Mouse (Mus musculus) limb, embryonic 10.5 days (tissue): ENCODE measurements around the gene Stard3nl. TPM values are rescaled to one million over a fixed set of nuclear protein-coding genes. Genes with fewer than 3 reads are reported as not detected.
"Not testable (repeated sequence)": the region's sequence is repeated elsewhere in the genome, so short reads cannot be mapped to it uniquely, and the experiment has no call there.

Experiments
- DNase-seq: peaks from one replicate; pipeline ENCODE4 v3.0.0-alpha.2; 2017; ENCODE audit warnings: low spot score
- H3K27ac ChIP-seq: fragments of 300-500 bp; sonication (generic); 2 replicates; pipeline ENCODE4 v1.5.1; 2016; ENCODE audit warnings: mild to moderate bottlenecking
- H3K27me3 ChIP-seq: fragments of 300-500 bp; sonication (generic); 2 replicates; pipeline ENCODE4 v1.6.1; 2016; ENCODE audit warnings: low read depth, mild to moderate bottlenecking; ENCODE audit not compliant: poor library complexity, severe bottlenecking
- H3K36me3 ChIP-seq: fragments of 300-500 bp; sonication (generic); 2 replicates; pipeline ENCODE4 v1.6.1; 2016; ENCODE audit warnings: mild to moderate bottlenecking, moderate library complexity
- H3K4me1 ChIP-seq: fragments of 300-500 bp; sonication (generic); 2 replicates; pipeline ENCODE4 v1.6.1; 2016
- H3K4me3 ChIP-seq: fragments of 300-500 bp; sonication (generic); 2 replicates; pipeline ENCODE4 v1.5.1; 2016; ENCODE audit warnings: mild to moderate bottlenecking, moderate library complexity
- H3K9me3 ChIP-seq: fragments of 300-500 bp; sonication (generic); replicated peaks from 2 replicates; pipeline ENCODE4 v1.6.1; 2016; ENCODE audit warnings: mild to moderate bottlenecking
- WGBS: fragments of 180-500 bp; shearing (Covaris S2); methylation state at CpG from one replicate; pipeline ENCODE4 v1.1.7; 2016; 5-methylcytosine and 5-hydroxymethylcytosine counted together
- polyA plus RNA-seq: library from polyadenylated mRNA; unstranded; fragments of >200 nt; fragmentation: Nextera tagmentation; extraction: Ambion mirVana; gene quantifications from 2 replicates; pipeline ENCODE4 v1.2.1, GENCODE M21; 2016

Gene Stard3nl
- polyA plus RNA-seq, 1 experiment from 2014 or later, result 100 TPM

GRCm38 (mm10) chr13:19367536-19367935, 28.1 kb downstream of the Stard3nl start:
- no peak overlapping the region for H3K4me3 ChIP-seq
- WGBS, result 83% methylated on average over 7 of the region's 7 CpGs
- H3K27ac ChIP-seq, result no peak overlapping the region
- no peaks in the 10 kb centered on the region for H3K9me3 ChIP-seq
- H3K4me1 ChIP-seq, result peaks cover 7% of the 10 kb centered on the region
- H3K27me3 ChIP-seq, result no peaks in the 10 kb centered on the region
- H3K36me3 ChIP-seq, result peaks cover 64% of the 10 kb centered on the region
- DNase-seq, result no peak

DNA sequence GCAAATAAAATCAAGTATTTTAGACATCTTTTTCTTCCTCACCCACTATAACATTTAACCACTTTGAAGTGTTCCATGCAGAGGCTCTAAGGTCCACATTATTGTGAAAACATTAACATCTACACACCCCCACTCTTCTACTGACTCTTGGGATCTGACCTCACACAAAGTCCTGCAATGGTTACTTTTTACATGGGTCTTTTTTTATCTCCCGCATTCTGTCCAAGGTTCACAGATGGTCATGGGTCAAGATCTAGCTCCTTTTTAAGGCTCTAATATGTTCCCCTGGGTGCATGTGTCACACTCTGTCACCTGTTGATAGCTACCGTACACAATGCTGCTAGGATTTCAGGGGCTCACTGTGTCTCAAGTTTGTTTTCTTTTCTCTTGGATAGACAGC, 28.7 kb downstream of the Stard3nl start:
- H3K4me1 ChIP-seq, result no peaks in the 10 kb centered on the region; the same call in 1 of the 2 replicates

GRCm38 (mm10) chr13:19365596-19365995, 30.0 kb downstream of the Stard3nl start:
- Histone ChIP-seq H3K4me3 (no peak overlapping the region), H3K36me3 (peaks cover 52% of the 10 kb centered on the region), H3K27me3 (no peaks in the 10 kb centered on the region), H3K9me3 (no peaks in the 10 kb centered on the region), H3K27ac (no peak overlapping the region), H3K4me1 (no peaks in the 10 kb centered on the region)
- DNase-seq, result peak; percentile 69
- 41% methylated on average over 4 of the region's 4 CpGs for WGBS

More for the DNA sequence above, 28.7 kb downstream of the Stard3nl start:
- WGBS, result 85% methylated on average over 2 of the region's 2 CpGs
- Histone ChIP-seq H3K4me3 (no peak overlapping the region), H3K27me3 (no peaks in the 10 kb centered on the region), H3K9me3 (no peaks in the 10 kb centered on the region), H3K36me3 (peaks cover 59% of the 10 kb centered on the region), H3K27ac (no peak overlapping the region)
- no peak for DNase-seq

DNA sequence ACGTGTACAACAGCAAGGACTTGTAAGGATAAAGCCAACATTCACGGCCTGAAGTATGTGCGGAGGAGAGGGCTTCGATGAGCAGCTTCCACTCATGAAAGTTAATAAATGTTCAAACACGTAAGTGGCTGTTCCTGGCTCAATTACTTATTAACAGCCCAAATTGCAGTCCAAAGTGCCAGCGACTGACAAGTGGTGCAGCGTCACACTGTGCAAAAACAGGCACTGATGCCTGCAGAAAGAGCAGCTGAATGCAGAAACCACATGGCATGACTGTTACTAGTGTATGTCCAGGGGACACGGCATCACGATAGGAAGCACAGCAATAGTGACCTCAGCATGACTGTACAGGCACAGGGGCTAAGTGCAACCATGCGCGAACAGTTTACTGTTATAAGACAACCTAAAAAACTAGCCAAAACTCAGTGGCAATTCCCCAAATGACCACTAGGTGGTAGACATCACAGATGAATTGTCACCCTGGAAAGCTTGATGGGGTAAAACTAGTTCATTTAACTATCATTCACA, 31.3 kb downstream of the Stard3nl start:
- WGBS, result 91% methylated on average over 11 of the region's 11 CpGs

GRCm38 (mm10) chr13:19362358-19362757, 33.2 kb downstream of the Stard3nl start:
- WGBS, result 76% methylated on average over 6 of the region's 6 CpGs
- peaks cover 47% of the 10 kb centered on the region for H3K36me3 ChIP-seq
- DNase-seq, result no peak
- H3K4me3 ChIP-seq, result no peak overlapping the region
- no peaks in the 10 kb centered on the region for H3K9me3 ChIP-seq
- H3K27me3 ChIP-seq, result no peaks in the 10 kb centered on the region
- no peak overlapping the region for H3K27ac ChIP-seq
- H3K4me1 ChIP-seq, result no peaks in the 10 kb centered on the region

More for the DNA sequence above, 31.3 kb downstream of the Stard3nl start:
- H3K4me1 ChIP-seq, result no peaks in the 10 kb centered on the region
- DNase-seq, result peak; percentile 46
- H3K9me3 ChIP-seq, result no peaks in the 10 kb centered on the region
- no peak overlapping the region for H3K27ac ChIP-seq
- H3K36me3 ChIP-seq, result peaks cover 43% of the 10 kb centered on the region
- H3K4me3 ChIP-seq, result no peak overlapping the region
- H3K27me3 ChIP-seq, result no peaks in the 10 kb centered on the region

GRCm38 (mm10) chr13:19358027-19358426, 37.6 kb downstream of the Stard3nl start:
- Histone ChIP-seq H3K4me3 (no peak overlapping the region), H3K9me3 (no peaks in the 10 kb centered on the region), H3K27ac (no peak overlapping the region), H3K36me3 (peaks cover 41% of the 10 kb centered on the region), H3K27me3 (no peaks in the 10 kb centered on the region), H3K4me1 (no peaks in the 10 kb centered on the region)
- no peak for DNase-seq
- WGBS, result 58% methylated on average over 5 of the region's 5 CpGs

DNA sequence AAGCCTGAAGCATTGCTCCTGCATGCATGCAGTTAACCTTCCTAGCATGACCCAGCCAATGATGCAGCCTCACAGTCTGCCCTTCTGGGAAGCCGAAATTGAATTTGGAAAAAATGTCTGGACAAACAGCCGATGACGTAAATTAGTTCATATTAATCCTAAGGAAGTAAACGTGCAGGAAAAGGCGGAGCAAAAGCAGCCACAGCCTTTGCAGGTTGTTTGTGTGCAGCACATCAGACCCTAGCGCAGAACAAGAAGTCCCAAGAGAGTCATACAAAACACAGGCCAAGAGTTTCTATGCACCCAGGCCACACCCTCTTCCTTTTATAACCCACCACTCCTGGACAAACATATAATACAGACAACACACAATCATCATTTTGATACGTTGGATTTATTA, 38.3 kb downstream of the Stard3nl start:
- no peak for DNase-seq
- H3K36me3 ChIP-seq, result peaks cover 41% of the 10 kb centered on the region
- 89% methylated on average over 7 of the region's 7 CpGs for WGBS
- no peaks in the 10 kb centered on the region for H3K27me3 ChIP-seq
- no peaks in the 10 kb centered on the region for H3K4me1 ChIP-seq
- H3K27ac ChIP-seq, result no peak overlapping the region
- no peaks in the 10 kb centered on the region for H3K9me3 ChIP-seq
- no peak overlapping the region for H3K4me3 ChIP-seq

DNA sequence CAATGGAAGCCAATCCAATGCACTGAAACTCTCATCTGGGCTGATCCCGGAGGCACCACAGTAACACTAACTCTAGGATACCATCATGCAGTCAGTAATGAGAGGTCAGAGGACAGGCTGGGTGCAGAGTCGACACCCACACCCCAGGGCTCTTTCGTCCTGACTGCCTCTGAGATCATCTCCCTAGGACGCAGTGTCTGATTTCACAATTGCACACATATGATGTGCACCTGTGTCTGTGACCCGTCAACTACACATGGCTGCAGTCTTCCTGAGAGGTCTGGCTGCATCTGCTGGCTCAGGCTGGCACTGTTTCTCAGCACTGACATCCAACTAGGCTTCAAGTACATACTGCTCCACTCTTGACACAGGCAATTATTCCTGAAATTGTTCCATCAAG, 38.9 kb downstream of the Stard3nl start:
- Histone ChIP-seq H3K27ac (no peak overlapping the region), H3K4me1 (no peaks in the 10 kb centered on the region), H3K27me3 (no peaks in the 10 kb centered on the region), H3K36me3 (peaks cover 41% of the 10 kb centered on the region), H3K4me3 (no peak overlapping the region), H3K9me3 (no peaks in the 10 kb centered on the region)
- 79% methylated on average over 5 of the region's 5 CpGs for WGBS
- no peak for DNase-seq

GRCm38 (mm10) chr13:19356120-19356519, 39.5 kb downstream of the Stard3nl start:
- H3K9me3 ChIP-seq, result no peaks in the 10 kb centered on the region
- H3K36me3 ChIP-seq, result peaks cover 38% of the 10 kb centered on the region
- 81% methylated on average over 7 of the region's 7 CpGs for WGBS
- H3K4me3 ChIP-seq, result no peak overlapping the region
- H3K27ac ChIP-seq, result no peak overlapping the region
- H3K4me1 ChIP-seq, result no peaks in the 10 kb centered on the region
- DNase-seq, result no peak
- H3K27me3 ChIP-seq, result no peaks in the 10 kb centered on the region

GRCm38 (mm10) chr13:19352795-19353194, 42.8 kb downstream of the Stard3nl start:
- H3K27ac ChIP-seq, result no peak overlapping the region
- no peak overlapping the region for H3K4me3 ChIP-seq
- peaks cover 19% of the 10 kb centered on the region for H3K36me3 ChIP-seq
- H3K4me1 ChIP-seq, result no peaks in the 10 kb centered on the region
- H3K9me3 ChIP-seq, result no peaks in the 10 kb centered on the region
- DNase-seq, result no peak
- no peaks in the 10 kb centered on the region for H3K27me3 ChIP-seq
- 86% methylated on average over 3 of the region's 3 CpGs for WGBS

- not testable (repeated sequence) for H3K4me1 ChIP-seq, H3K36me3 ChIP-seq, H3K27ac ChIP-seq, H3K9me3 ChIP-seq, H3K4me3 ChIP-seq, H3K27me3 ChIP-seq, DNase-seq
- WGBS, result 83% methylated on average over 1 of the region's 1 CpGs
Measured at GRCm38 (mm10) chr13:19340356-19340755, 55.2 kb downstream of the Stard3nl start.

DNA sequence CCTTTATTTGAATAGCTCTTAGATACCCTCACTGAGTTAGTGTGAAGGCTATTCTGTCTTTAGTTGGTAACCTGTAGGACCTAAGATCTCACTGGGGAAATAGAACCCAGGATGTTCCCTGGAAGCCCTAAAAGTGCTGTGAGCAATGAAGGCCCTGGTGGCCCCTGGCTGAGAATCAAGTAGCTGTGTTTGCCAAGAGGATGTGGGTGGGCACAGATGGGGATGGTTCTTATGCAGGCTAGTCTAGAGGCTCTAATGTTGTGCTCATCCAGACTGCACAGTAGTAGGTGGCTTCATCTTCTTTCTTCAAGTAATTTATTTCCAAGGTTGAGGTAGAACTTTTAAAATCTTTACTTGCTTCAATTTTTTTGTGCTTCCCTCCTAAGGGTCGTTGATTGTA, 59.3 kb downstream of the Stard3nl start:
- not testable (repeated sequence) for H3K36me3 ChIP-seq, H3K9me3 ChIP-seq, H3K4me3 ChIP-seq, H3K27ac ChIP-seq, DNase-seq, H3K27me3 ChIP-seq, H3K4me1 ChIP-seq
- 92% methylated on average over 1 of the region's 1 CpGs for WGBS
